Mouse (Mus musculus) heart, adult 8-10 months (tissue): Measurements from ENCODE around the gene Tmub1. TPM values are rescaled to one million over a fixed set of nuclear protein-coding genes. Genes with fewer than 3 reads are reported as not detected.

Experiments used
- DNase-seq: peaks from one replicate; pipeline ENCODE4 v3.0.0; 2022; ENCODE audit warnings: low spot score
- total RNA-seq, 4 experiments: library from RNA; stranded (reverse); gene quantifications; 2 replicates each; pipeline ENCODE4 v1.2.4; 2022

The Tmub1 gene
- 10 to 100 TPM in 3 of 4 experiments, 1 to 10 TPM in 1; 9.8 to 12.3 (median 11.8) TPM for total RNA-seq

- peak; percentile 82 for DNase-seq
These were observed at the start of gene Tmub1 for GRCm38 (mm10) chr5:24447624-24448298. TSS of gene Tmub1 (minus strand) at chr5:24447854.

DNA sequence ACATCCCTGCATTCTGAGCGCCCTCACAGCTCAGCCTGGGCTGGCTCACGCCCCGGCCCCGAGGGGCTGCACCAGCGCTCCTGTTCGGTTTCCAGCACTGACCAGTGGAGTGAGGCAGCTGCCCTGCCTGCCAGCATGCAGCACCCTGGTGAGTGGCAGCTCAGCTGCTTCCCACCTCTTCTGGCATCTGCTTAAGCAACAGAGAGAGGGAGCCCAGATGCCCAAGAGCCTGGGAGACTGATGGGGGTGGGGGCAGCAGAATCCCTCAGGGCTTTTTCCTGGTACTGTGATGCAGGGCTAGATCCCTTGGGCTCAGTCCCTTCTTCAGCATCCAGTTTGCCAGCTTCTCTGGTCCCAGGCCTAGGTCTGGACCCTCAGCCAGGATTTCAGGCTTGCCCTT, 49.1 kb upstream of the Tmub1 start:
- no peak for DNase-seq

- DNase-seq = no peak
These were observed 47.4 kb upstream of the Tmub1 start for GRCm38 (mm10) chr5:24495019-24495418.

GRCm38 (mm10) chr5:24492546-24493285, 45.1 kb upstream of the Tmub1 start:
- no peak for DNase-seq

- DNase-seq = no peak
These were observed 42.8 kb upstream of the Tmub1 start for GRCm38 (mm10) chr5:24490413-24490920.

- DNase-seq = no peak
These were observed 39.1 kb upstream of the Tmub1 start for GRCm38 (mm10) chr5:24486738-24487137.

DNA sequence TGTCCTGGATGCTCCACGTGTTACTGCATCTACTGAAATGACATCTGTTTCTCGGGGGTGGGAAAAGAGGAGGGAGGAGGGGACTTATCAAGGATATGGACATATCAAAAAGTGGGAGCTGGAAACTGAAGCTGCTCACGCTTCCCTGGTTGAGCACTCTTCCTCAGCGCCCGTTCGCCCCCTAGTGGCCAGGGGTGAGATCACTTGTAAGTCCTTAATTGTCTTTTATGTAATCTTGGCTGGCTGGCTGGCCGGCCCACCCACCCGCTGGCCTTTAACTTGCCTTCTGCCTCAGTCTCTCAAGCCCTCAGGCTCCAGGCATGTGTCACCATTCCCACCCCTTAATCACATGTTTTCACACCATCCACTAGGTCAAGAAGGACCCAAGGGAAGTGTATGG, 38.4 kb upstream of the Tmub1 start:
- DNase-seq = peak; percentile 89

GRCm38 (mm10) chr5:24484963-24485362, 37.3 kb upstream of the Tmub1 start:
- no peak for DNase-seq

GRCm38 (mm10) chr5:24483326-24483725, 35.7 kb upstream of the Tmub1 start:
- DNase-seq = peak; percentile 49

DNA sequence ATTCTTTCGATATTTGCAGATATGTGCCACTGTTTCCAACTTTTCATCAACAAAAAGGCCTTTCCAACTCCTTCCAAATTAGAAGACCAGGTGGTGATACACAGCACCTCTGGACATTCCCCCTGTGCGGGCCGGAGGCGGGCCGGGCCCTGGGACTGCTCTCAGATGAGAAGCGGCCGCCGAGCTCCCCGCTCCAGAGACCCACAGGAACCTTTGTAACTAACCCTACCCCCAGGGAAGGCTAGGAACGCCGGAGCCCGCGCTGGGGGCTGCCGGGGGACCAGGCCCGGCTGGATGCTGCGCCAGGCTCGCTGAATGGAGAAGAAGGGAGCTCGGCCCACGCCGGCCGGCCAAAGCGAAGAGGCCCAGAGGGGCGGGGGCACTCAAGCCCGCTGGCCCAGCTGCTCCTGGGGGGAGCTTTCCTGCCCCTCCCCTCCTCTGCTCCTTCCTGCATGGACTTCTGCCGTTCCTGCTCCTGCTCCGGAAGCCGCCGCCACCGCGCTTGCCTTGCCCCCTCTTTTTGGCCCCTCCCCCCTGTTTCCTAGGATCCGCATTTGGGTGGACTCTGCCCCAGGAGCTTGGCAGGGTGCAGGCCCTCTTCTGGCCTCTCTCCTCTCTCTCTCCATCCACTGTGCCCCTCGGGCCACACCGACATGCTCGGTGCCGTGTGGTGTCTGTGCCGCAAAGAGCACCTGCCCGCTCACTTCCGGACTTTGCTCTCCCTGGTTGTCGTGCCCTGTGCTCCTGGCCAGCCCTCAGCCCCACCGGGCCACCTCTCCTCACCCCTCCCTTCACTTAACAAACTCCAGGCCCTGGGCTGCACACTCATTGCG, 34.8 kb upstream of the Tmub1 start:
- DNase-seq = no peak

DNA sequence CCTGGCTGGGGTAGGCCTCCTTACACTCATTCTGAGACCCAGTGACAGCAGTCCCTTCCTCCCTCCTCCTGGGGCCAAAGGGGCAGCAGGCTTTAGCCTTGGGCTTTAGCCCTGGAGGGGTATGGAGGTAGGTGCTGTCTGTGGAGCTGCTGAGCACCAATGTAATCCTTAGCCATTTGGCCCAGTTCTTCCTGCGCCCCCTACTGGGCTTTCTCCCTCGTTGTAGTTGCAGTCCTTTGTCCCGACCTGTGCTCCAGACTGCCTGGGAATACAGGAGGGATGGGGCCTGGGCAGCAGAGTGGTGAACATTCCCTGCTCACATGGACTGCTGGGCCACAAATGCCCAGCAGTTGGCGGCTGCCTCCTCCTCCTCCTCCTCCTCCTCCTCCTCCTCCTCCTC, 34.0 kb upstream of the Tmub1 start:
- peak; percentile 22 for DNase-seq

GRCm38 (mm10) chr5:24477909-24478308, 30.3 kb upstream of the Tmub1 start:
- no peak for DNase-seq

- peak; percentile 15 for DNase-seq
These were observed 28.0 kb upstream of the Tmub1 start for GRCm38 (mm10) chr5:24475476-24476241.

- peak; percentile 13 for DNase-seq
These were observed 27.1 kb upstream of the Tmub1 start for GRCm38 (mm10) chr5:24474723-24475261.

DNA sequence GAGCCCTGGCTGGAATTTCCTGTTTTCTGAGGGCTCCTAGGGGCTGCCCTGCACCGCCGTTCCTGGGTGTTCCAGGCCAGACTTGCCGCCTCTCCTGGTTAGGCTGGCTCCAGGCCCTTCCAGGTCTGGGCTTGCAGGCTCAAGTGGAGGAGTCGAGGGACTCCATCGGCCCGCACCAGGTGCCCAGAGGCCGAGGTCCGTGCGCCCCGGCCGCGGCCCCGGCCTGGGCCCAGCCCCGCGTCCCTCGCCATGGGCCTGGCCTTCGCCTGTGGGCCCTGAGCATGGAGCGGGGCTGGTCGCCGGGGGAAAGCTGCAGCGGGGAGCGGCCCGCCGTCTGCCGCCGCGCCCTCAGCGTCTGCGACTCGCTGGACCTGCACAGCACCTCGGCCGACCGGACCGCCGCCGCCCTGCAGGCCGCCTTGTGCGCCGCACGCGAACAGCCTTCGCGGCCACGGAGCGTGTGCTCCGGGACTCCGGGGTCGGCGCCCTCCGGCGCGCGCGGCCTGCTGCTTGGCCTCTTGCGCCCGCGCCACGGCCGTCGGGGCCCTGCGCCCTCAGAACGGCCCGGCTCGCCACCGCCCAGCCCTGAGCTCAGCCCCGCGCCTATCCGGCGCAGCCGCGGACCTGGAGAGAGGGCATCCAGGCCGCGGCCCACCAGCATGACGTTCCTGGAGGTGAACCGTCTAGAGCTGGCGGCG, 26.5 kb upstream of the Tmub1 start:
- no peak for DNase-seq

- no peak for DNase-seq
These were observed 25.4 kb upstream of the Tmub1 start for GRCm38 (mm10) chr5:24472884-24473619.

GRCm38 (mm10) chr5:24470600-24470999, 22.9 kb upstream of the Tmub1 start:
- DNase-seq = peak; percentile 70

GRCm38 (mm10) chr5:24466762-24467161, 19.1 kb upstream of the Tmub1 start:
- DNase-seq = no peak

- no peak for DNase-seq
These were observed 8.0 kb upstream of the Tmub1 start for GRCm38 (mm10) chr5:24455613-24456012.

DNA sequence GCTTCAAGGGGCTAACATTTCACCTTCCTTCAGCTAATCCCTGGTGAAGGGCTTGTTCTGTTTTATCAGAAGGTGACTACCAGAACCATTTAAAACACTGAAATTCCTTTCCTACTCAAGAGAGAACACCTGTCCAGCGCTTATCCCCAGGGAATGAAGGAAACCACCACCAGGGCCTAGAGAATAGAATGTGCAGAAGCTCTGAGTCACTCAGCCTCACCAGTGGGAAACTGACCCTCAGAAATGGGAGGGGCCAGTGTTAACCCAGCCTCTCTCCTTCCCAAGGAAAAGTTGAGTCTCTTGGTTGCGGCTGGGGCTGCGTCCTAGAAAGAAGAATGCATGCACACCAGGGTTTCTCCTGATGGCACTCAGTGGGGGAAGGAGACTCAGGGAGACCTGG, 7.4 kb upstream of the Tmub1 start:
- no peak for DNase-seq
